Mouse (Mus musculus) liver, embryonic 15.5 days (tissue): ENCODE results near the gene Gm45837. TPM values are rescaled to one million over a fixed set of nuclear protein-coding genes. Genes with fewer than 3 reads are reported as not detected.

ENCODE experiments used
- ATAC-seq: fragments of 200-750 bp; cut with Nextera tagmentation; 2 replicates; pipeline ENCODE4 v1.8.0; 2017; ENCODE audit warnings: moderate number of reproducible peaks, mild to moderate bottlenecking, moderate library complexity; ENCODE audit not compliant: insufficient read depth
- H3K27ac ChIP-seq: fragments of 300-500 bp; sonication (generic); replicated peaks from 2 replicates; pipeline ENCODE4 v1.5.1; 2015; ENCODE audit warnings: mild to moderate bottlenecking, inconsistent platforms
- H3K27me3 ChIP-seq: fragments of 300-500 bp; sonication (generic); 2 replicates; pipeline ENCODE4 v1.6.1; 2015; ENCODE audit warnings: mild to moderate bottlenecking, inconsistent platforms
- H3K36me3 ChIP-seq: fragments of 300-500 bp; sonication (generic); replicated peaks from 2 replicates; pipeline ENCODE4 v1.6.1; 2015; ENCODE audit warnings: moderate library complexity, mild to moderate bottlenecking, inconsistent platforms
- H3K4me1 ChIP-seq: fragments of 300-500 bp; sonication (generic); replicated peaks from 2 replicates; pipeline ENCODE4 v1.6.1; 2015; ENCODE audit warnings: inconsistent platforms
- H3K4me2 ChIP-seq: fragments of 300-500 bp; sonication (generic); 2 replicates; pipeline ENCODE4 v1.6.1; 2015; ENCODE audit warnings: moderate library complexity, mild to moderate bottlenecking, inconsistent platforms
- H3K4me3 ChIP-seq: fragments of 300-500 bp; sonication (generic); replicated peaks from 2 replicates; pipeline ENCODE4 v1.5.1; 2015; ENCODE audit warnings: mild to moderate bottlenecking, inconsistent platforms
- H3K9ac ChIP-seq: fragments of 300-500 bp; sonication (generic); 2 replicates; pipeline ENCODE4 v1.6.1; 2015; ENCODE audit warnings: moderate library complexity, mild to moderate bottlenecking, inconsistent platforms
- H3K9me3 ChIP-seq: fragments of 300-500 bp; sonication (generic); replicated peaks from 2 replicates; pipeline ENCODE4 v1.6.1; 2016; ENCODE audit warnings: inconsistent platforms
- WGBS: fragments of 180-500 bp; shearing (Covaris S2); methylation state at CpG from one replicate; pipeline ENCODE4 v1.1.7; 2015; ENCODE audit warnings: mixed read lengths; ENCODE audit not compliant: insufficient replicate concordance; 5-methylcytosine and 5-hydroxymethylcytosine counted together
- polyA plus RNA-seq: library from polyadenylated mRNA; unstranded; fragments of >200 nt; fragmentation: Nextera tagmentation; extraction: Ambion mirVana; gene quantifications from 2 replicates; pipeline ENCODE4 v1.2.1, GENCODE M21; 2015

The Gm45837 gene
- polyA plus RNA-seq, 1 experiment from 2014 or later: not detected

DNA sequence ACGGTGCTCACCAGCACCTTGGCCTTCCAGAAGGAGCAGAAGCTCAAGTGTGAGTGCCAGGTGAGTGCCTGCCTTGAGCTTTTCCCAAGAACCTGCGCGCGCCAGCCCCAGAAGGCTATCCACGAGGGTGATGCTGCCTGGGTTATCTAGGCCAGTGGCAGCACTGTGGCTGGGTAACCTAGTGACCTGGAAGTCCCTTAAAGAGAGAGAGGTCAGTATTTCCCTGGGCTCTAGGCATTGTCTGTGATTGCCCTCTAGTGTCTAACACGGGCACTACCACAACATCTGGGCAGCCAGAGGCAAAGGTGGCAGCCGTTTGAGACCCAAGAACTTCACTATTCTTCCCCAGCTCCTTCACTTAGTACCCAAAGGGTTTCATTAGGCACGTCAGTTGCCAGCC is 92.7 kb downstream of the Gm45837 start:
- no peak overlapping the region for H3K4me3 ChIP-seq
- H3K27ac ChIP-seq: no peak overlapping the region
- peaks cover 10% of the 10 kb centered on the region for H3K4me1 ChIP-seq
- peaks cover 19% of the 10 kb centered on the region for H3K27me3 ChIP-seq
- no peak overlapping the region for H3K9ac ChIP-seq
- H3K36me3 ChIP-seq: no peaks in the 10 kb centered on the region
- no peaks in the 10 kb centered on the region for H3K9me3 ChIP-seq
- WGBS: 23% methylated on average over 8 of the region's 8 CpGs
- no peak for ATAC-seq
- H3K4me2 ChIP-seq: no peak overlapping the region

- no peaks in the 10 kb centered on the region for H3K9me3 ChIP-seq
- peak overlapping the region; percentile 50; the same call in 1 of the 2 replicates for H3K4me2 ChIP-seq
- ATAC-seq: no peak
- no peak overlapping the region for H3K27ac ChIP-seq
- H3K27me3 ChIP-seq: peaks cover 19% of the 10 kb centered on the region
- no peaks in the 10 kb centered on the region for H3K36me3 ChIP-seq
- 3% methylated on average over 7 of the region's 7 CpGs for WGBS
- peaks cover 10% of the 10 kb centered on the region for H3K4me1 ChIP-seq
- no peak overlapping the region for H3K9ac ChIP-seq
- no peak overlapping the region for H3K4me3 ChIP-seq
These were observed 93.1 kb downstream of the Gm45837 start for GRCm38 (mm10) chr7:101503803-101504202.

- H3K9ac ChIP-seq: no peak overlapping the region
- peak overlapping the region; percentile 50 for H3K4me2 ChIP-seq
- H3K9me3 ChIP-seq: no peaks in the 10 kb centered on the region
- H3K4me1 ChIP-seq: peaks cover 10% of the 10 kb centered on the region
- 8% methylated on average over 24 of the region's 24 CpGs for WGBS
- no peak overlapping the region for H3K27ac ChIP-seq
- no peak overlapping the region for H3K4me3 ChIP-seq
- H3K27me3 ChIP-seq: peaks cover 19% of the 10 kb centered on the region
- no peaks in the 10 kb centered on the region for H3K36me3 ChIP-seq
- no peak for ATAC-seq
These were observed 93.8 kb downstream of the Gm45837 start for GRCm38 (mm10) chr7:101504507-101504906.

- no peaks in the 10 kb centered on the region for H3K36me3 ChIP-seq
- H3K4me1 ChIP-seq: peaks cover 9% of the 10 kb centered on the region; the same call in 1 of the 2 replicates
- 55% methylated on average over 2 of the region's 2 CpGs for WGBS
- ATAC-seq: no peak
- H3K9me3 ChIP-seq: no peaks in the 10 kb centered on the region
- H3K27me3 ChIP-seq: peaks cover 11% of the 10 kb centered on the region
- no peak overlapping the region for H3K4me3 ChIP-seq
- H3K9ac ChIP-seq: no peak overlapping the region
- H3K27ac ChIP-seq: no peak overlapping the region
- no peak overlapping the region for H3K4me2 ChIP-seq
These were observed 98.5 kb downstream of the Gm45837 start for GRCm38 (mm10) chr7:101509212-101509611.

- H3K36me3 ChIP-seq: no peaks in the 10 kb centered on the region
- WGBS: 51% methylated on average over 7 of the region's 7 CpGs
- no peaks in the 10 kb centered on the region for H3K9me3 ChIP-seq
- ATAC-seq: no peak
- no peak overlapping the region for H3K9ac ChIP-seq
- no peaks in the 10 kb centered on the region for H3K27me3 ChIP-seq
- H3K4me2 ChIP-seq: no peak overlapping the region
- H3K4me3 ChIP-seq: no peak overlapping the region
- no peak overlapping the region for H3K27ac ChIP-seq
- H3K4me1 ChIP-seq: no peaks in the 10 kb centered on the region
These were observed 103.0 kb downstream of the Gm45837 start for GRCm38 (mm10) chr7:101513655-101514054.

DNA sequence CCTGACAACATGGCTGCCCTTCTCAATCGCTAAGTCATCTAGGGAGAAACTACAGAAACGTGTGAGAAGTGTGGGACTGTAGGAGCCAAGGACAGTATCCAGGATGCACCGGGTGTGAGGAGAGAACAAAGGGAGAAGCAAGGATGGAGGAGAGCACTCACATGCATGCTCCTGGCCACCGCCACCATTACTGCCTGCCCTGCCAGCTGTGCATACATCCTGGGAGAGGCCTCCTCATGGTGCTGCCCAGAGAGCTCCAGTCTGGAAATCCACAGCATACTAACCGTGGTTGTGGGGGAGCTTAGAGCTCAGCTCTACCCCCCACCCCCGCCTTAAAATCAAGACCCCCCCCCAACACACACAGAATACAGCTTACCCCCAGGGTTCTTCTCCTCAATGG is 104.1 kb downstream of the Gm45837 start:
- Histone ChIP-seq H3K4me3 (no peak overlapping the region), H3K9me3 (no peaks in the 10 kb centered on the region), H3K27ac (no peak overlapping the region), H3K9ac (no peak overlapping the region), H3K4me2 (no peak overlapping the region), H3K36me3 (no peaks in the 10 kb centered on the region), H3K27me3 (no peaks in the 10 kb centered on the region), H3K4me1 (no peaks in the 10 kb centered on the region)
- 62% methylated on average over 6 of the region's 6 CpGs for WGBS
- no peak for ATAC-seq

DNA sequence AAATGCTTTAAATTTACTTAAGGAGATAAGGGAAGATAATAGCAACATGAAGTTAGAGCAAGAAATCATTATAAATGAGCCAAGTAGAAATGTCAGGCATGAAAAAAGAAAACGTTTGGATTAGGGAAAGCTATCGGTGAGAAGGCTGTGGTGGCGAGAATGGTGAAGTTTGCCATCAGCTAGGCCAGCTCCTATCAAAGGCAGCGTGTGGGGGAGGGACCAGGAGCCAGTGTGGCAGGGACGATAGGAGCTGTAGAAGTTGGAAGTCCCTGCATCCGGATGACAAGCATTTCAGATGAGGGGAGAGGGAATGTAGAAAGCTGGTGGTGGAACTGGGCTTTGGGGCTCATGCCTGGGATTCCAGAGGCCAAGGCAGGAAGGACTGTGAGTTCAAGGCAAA is 104.6 kb downstream of the Gm45837 start:
- Histone ChIP-seq H3K9me3 (no peaks in the 10 kb centered on the region), H3K4me2 (no peak overlapping the region), H3K4me1 (no peaks in the 10 kb centered on the region), H3K27me3 (no peaks in the 10 kb centered on the region), H3K9ac (no peak overlapping the region), H3K4me3 (no peak overlapping the region), H3K27ac (no peak overlapping the region), H3K36me3 (no peaks in the 10 kb centered on the region)
- 31% methylated on average over 6 of the region's 6 CpGs for WGBS
- ATAC-seq: no peak

DNA sequence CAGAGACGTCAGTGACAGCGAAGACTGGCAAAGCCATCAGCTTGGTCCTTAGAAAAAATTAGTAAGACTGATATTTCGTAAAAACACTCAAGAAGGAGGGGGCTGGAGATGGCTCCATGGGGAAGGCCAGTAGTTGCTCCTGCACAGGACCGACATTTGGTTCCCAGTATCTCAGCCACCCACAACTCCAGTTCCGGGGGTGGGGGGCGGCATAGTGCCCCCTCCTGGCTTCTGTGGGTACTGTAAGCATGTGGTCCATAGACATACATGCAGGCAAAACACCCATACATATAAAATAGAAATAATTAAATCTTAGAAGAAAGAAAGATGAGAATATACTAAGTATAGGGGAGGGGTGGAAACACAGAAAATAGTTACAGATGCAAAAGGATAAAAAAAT is 105.8 kb downstream of the Gm45837 start:
- no peak for ATAC-seq
- 47% methylated on average over 6 of the region's 6 CpGs for WGBS
- no peak overlapping the region for H3K27ac ChIP-seq
- H3K27me3 ChIP-seq: no peaks in the 10 kb centered on the region
- no peak overlapping the region for H3K4me3 ChIP-seq
- no peak overlapping the region for H3K9ac ChIP-seq
- H3K36me3 ChIP-seq: no peaks in the 10 kb centered on the region
- H3K9me3 ChIP-seq: no peaks in the 10 kb centered on the region
- no peak overlapping the region for H3K4me2 ChIP-seq
- no peaks in the 10 kb centered on the region for H3K4me1 ChIP-seq

- Histone ChIP-seq H3K27ac (no peak overlapping the region), H3K36me3 (no peaks in the 10 kb centered on the region), H3K9me3 (no peaks in the 10 kb centered on the region), H3K4me2 (no peak overlapping the region), H3K27me3 (no peaks in the 10 kb centered on the region), H3K4me1 (no peaks in the 10 kb centered on the region), H3K4me3 (no peak overlapping the region), H3K9ac (no peak overlapping the region)
- WGBS: 54% methylated on average over 1 of the region's 1 CpGs
- ATAC-seq: no peak
These were observed 111.0 kb downstream of the Gm45837 start for GRCm38 (mm10) chr7:101521696-101522095.

DNA sequence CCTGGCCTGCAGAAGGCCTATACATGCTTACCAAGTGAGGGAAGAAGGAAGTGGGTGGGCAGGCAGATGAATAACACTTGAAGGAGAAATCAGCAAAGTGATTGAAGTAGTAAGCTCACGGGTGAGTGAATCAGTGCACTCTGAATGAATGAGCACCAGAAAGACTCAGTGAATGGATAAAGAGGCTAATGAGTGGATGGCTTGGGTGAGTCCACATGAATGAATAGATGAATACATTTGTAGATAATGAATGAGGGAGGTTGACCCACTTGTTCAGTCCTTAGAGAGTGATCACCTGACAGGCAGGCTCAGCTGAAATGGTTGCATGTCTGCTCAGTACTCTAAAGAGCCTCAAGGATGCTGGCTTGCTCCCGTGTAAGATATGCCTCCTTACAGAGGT is 112.5 kb downstream of the Gm45837 start:
- Histone ChIP-seq H3K27me3 (no peaks in the 10 kb centered on the region), H3K9ac (no peak overlapping the region), H3K27ac (no peak overlapping the region), H3K4me2 (no peak overlapping the region), H3K9me3 (no peaks in the 10 kb centered on the region), H3K36me3 (no peaks in the 10 kb centered on the region), H3K4me1 (no peaks in the 10 kb centered on the region), H3K4me3 (no peak overlapping the region)
- 51% methylated on average over 2 of the region's 2 CpGs for WGBS
- ATAC-seq: no peak

- Histone ChIP-seq H3K9ac (no peak overlapping the region), H3K27ac (no peak overlapping the region), H3K4me3 (no peak overlapping the region), H3K36me3 (no peaks in the 10 kb centered on the region), H3K27me3 (no peaks in the 10 kb centered on the region), H3K4me1 (no peaks in the 10 kb centered on the region), H3K4me2 (no peak overlapping the region), H3K9me3 (no peaks in the 10 kb centered on the region)
- no peak for ATAC-seq
- 46% methylated on average over 7 of the region's 7 CpGs for WGBS
These were observed 115.8 kb downstream of the Gm45837 start for GRCm38 (mm10) chr7:101526484-101526883.

DNA sequence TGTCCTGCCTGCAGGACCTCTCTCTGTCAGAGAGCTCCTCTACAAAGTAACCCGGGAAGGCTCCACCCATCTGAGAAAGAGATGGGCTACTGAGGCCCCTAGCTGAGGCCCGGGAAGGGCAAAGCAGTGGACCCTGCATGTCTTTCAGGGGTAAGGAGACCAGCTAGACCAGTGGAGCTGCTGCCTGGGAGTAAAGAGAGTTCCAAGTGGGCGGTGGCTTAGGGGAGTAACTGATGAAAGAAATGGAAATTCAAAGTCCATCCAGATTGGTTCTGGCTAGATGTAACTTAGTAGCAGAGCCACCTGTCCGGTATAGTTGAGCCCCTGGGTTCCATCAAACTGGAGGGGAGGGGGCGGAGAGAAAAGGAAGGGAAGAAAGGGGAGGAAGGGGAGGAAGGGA is 123.7 kb downstream of the Gm45837 start:
- Histone ChIP-seq H3K9me3 (no peaks in the 10 kb centered on the region), H3K9ac (no peak overlapping the region), H3K4me2 (no peak overlapping the region), H3K4me3 (no peak overlapping the region), H3K27ac (no peak overlapping the region), H3K36me3 (no peaks in the 10 kb centered on the region), H3K27me3 (no peaks in the 10 kb centered on the region), H3K4me1 (no peaks in the 10 kb centered on the region)
- ATAC-seq: no peak
- WGBS: 33% methylated on average over 5 of the region's 5 CpGs
